Mouse (Mus musculus) kidney, embryonic 14.5 days (tissue): ENCODE results near the gene Galnt18. TPM values are rescaled to one million over a fixed set of nuclear protein-coding genes. Genes with fewer than 3 reads are reported as not detected.

Experiments
- ATAC-seq: fragments of 200-750 bp; cut with Nextera tagmentation; 2 replicates; pipeline ENCODE4 v1.8.0; 2017; ENCODE audit warnings: moderate number of reproducible peaks, mild to moderate bottlenecking, moderate TSS enrichment, moderate library complexity; ENCODE audit not compliant: low FRiP score, low TSS enrichment
- H3K27ac ChIP-seq: fragments of 300-500 bp; sonication (generic); 2 replicates; pipeline ENCODE4 v1.5.1; 2014; ENCODE audit warnings: low read depth, mild to moderate bottlenecking, low read length, moderate library complexity, mixed read lengths
- H3K27me3 ChIP-seq: fragments of 300-500 bp; sonication (generic); 2 replicates; pipeline ENCODE4 v1.6.1; 2014; ENCODE audit warnings: mild to moderate bottlenecking, low read length; ENCODE audit not compliant: control insufficient read depth, insufficient read depth
- H3K36me3 ChIP-seq: fragments of 300-500 bp; sonication (generic); 2 replicates; pipeline ENCODE4 v1.6.1; 2014; ENCODE audit warnings: low read length, mixed read lengths; ENCODE audit not compliant: control insufficient read depth, insufficient read depth
- H3K4me1 ChIP-seq: fragments of 300-500 bp; sonication (generic); 2 replicates; pipeline ENCODE4 v1.6.1; 2014; ENCODE audit warnings: low read length, mixed read lengths; ENCODE audit not compliant: control insufficient read depth, insufficient read depth
- H3K4me2 ChIP-seq: fragments of 300-500 bp; sonication (generic); replicated peaks from 2 replicates; pipeline ENCODE4 v1.6.1; 2014; ENCODE audit warnings: low read depth, mild to moderate bottlenecking, low read length
- H3K4me3 ChIP-seq: fragments of 300-500 bp; sonication (generic); 2 replicates; pipeline ENCODE4 v1.5.1; 2014; ENCODE audit warnings: mild to moderate bottlenecking, low read length
- H3K9ac ChIP-seq: fragments of 300-500 bp; sonication (generic); 2 replicates; pipeline ENCODE4 v1.6.1; 2014; ENCODE audit warnings: low read depth, mild to moderate bottlenecking, low read length, moderate library complexity
- H3K9me3 ChIP-seq: fragments of 300-500 bp; sonication (generic); 2 replicates; pipeline ENCODE4 v1.6.1; 2016; ENCODE audit warnings: low read length; ENCODE audit not compliant: control insufficient read depth
- WGBS: fragments of 180-500 bp; shearing (Covaris S2); extraction: QIAGEN DNeasy Blood & Tissue Kit; methylation state at CpG from one replicate; pipeline ENCODE4 v1.1.7; 2014; 5-methylcytosine and 5-hydroxymethylcytosine counted together
- polyA plus RNA-seq: library from polyadenylated mRNA; unstranded; fragments of >200 nt; fragmentation: Nextera tagmentation; extraction: Ambion mirVana; gene quantifications from 2 replicates; pipeline ENCODE4 v1.2.1, GENCODE M21; 2014

Gene Galnt18
- polyA plus RNA-seq, 1 experiment from 2014 or later: 17.8 TPM

- 79% methylated on average over 5 of the region's 5 CpGs for WGBS
- no peaks in the 10 kb centered on the region for H3K36me3 ChIP-seq
- no peaks in the 10 kb centered on the region for H3K27me3 ChIP-seq
- no peak overlapping the region for H3K4me3 ChIP-seq
- no peak overlapping the region for H3K27ac ChIP-seq
- no peak overlapping the region for H3K9ac ChIP-seq
- no peaks in the 10 kb centered on the region for H3K9me3 ChIP-seq
- H3K4me2 ChIP-seq: no peak overlapping the region
- ATAC-seq: no peak
- H3K4me1 ChIP-seq: no peaks in the 10 kb centered on the region
Measured at GRCm38 (mm10) chr7:111589506-111590125, 190.2 kb downstream of the Galnt18 start.

- Histone ChIP-seq H3K4me1 (no peaks in the 10 kb centered on the region), H3K27ac (no peak overlapping the region), H3K4me2 (no peak overlapping the region), H3K9me3 (no peaks in the 10 kb centered on the region), H3K4me3 (no peak overlapping the region), H3K27me3 (no peaks in the 10 kb centered on the region), H3K9ac (no peak overlapping the region), H3K36me3 (no peaks in the 10 kb centered on the region)
- 31% methylated on average over 4 of the region's 4 CpGs for WGBS
- ATAC-seq: no peak
Measured at GRCm38 (mm10) chr7:111588291-111588781, 191.4 kb downstream of the Galnt18 start.

DNA sequence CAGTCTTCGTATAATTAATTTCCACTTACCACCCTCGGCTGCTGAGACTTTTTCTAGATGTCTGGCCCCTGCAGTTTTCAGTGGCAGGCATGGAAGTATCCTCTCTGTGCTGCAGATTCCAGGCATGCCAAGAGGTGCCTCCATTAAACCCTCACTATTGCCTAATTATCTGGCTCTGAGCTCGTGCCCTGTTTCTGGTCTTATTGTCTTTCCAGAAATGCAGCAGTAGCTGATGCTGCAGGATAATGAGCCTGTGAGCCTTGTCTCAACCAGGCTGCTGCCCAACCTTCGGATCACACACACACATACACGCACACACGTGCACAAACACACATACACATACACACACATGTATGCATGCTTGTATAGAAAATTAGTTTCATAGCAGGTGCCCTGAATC, 199.2 kb downstream of the Galnt18 start:
- Histone ChIP-seq H3K36me3 (no peaks in the 10 kb centered on the region), H3K4me1 (no peaks in the 10 kb centered on the region), H3K4me3 (no peak overlapping the region), H3K4me2 (no peak overlapping the region), H3K27ac (no peak overlapping the region), H3K27me3 (no peaks in the 10 kb centered on the region), H3K9me3 (no peaks in the 10 kb centered on the region), H3K9ac (no peak overlapping the region)
- no peak for ATAC-seq
- 72% methylated on average over 6 of the region's 6 CpGs for WGBS

GRCm38 (mm10) chr7:111575096-111575495, 204.7 kb downstream of the Galnt18 start:
- WGBS: 62% methylated on average over 2 of the region's 2 CpGs
- Histone ChIP-seq H3K4me3 (no peak overlapping the region), H3K27ac (no peak overlapping the region), H3K4me1 (no peaks in the 10 kb centered on the region), H3K36me3 (no peaks in the 10 kb centered on the region), H3K4me2 (no peak overlapping the region), H3K27me3 (no peaks in the 10 kb centered on the region), H3K9ac (no peak overlapping the region), H3K9me3 (no peaks in the 10 kb centered on the region)
- ATAC-seq: no peak

DNA sequence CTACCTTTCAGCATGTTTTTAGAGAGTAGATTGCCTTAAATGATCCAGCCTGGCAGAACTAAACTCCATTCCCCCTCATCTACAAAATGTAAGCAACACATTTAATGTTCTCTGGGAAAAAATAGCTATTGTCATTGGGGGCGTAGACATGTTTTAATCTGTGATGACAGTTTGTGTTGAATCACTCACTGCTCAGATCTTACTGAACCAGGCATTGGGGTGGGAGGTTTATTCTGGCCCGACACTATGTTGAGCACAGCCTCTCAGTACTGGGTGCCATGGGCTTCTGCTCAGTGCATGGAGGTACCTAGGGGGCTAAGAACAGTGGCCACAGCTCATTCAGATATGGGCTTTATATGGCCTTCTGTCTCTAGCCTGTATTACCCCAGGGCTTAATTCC, 207.4 kb downstream of the Galnt18 start:
- no peaks in the 10 kb centered on the region for H3K4me1 ChIP-seq
- no peaks in the 10 kb centered on the region for H3K36me3 ChIP-seq
- no peaks in the 10 kb centered on the region for H3K27me3 ChIP-seq
- no peak overlapping the region for H3K4me3 ChIP-seq
- ATAC-seq: no peak
- no peak overlapping the region for H3K4me2 ChIP-seq
- no peaks in the 10 kb centered on the region for H3K9me3 ChIP-seq
- no peak overlapping the region for H3K9ac ChIP-seq
- no peak overlapping the region for H3K27ac ChIP-seq
- 91% methylated on average over 2 of the region's 2 CpGs for WGBS

DNA sequence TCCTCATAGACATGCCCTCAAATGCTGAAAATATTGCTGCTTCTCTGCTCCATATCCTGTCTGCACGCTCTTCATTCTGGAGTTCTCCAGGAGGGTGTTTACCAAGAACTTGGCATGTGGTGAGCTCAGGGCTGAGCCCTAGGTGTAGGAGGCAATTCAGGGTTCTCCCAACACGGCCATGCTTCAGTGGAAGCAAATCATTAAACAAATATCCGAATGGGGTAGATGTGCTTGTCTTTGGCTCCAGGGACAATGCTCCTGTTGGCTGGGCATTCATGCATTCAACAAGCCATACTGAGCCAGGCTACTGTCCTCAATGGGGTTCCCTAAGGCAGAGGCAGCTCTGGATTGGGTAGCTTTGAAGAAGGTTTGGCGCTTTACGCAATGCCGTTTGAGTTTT, 212.9 kb downstream of the Galnt18 start:
- WGBS: 63% methylated on average over 6 of the region's 6 CpGs
- Histone ChIP-seq H3K27me3 (no peaks in the 10 kb centered on the region), H3K4me1 (no peaks in the 10 kb centered on the region), H3K4me3 (no peak overlapping the region), H3K9me3 (peaks cover 3% of the 10 kb centered on the region; the same call in 1 of the 2 replicates), H3K9ac (no peak overlapping the region), H3K4me2 (no peak overlapping the region), H3K27ac (no peak overlapping the region), H3K36me3 (no peaks in the 10 kb centered on the region)
- ATAC-seq: no peak

GRCm38 (mm10) chr7:111563316-111564110, 216.3 kb downstream of the Galnt18 start:
- H3K36me3 ChIP-seq: no peaks in the 10 kb centered on the region
- H3K27me3 ChIP-seq: no peaks in the 10 kb centered on the region
- H3K9me3 ChIP-seq: peaks cover 3% of the 10 kb centered on the region; the same call in 1 of the 2 replicates
- WGBS: 72% methylated on average over 9 of the region's 9 CpGs
- H3K4me3 ChIP-seq: no peak overlapping the region
- ATAC-seq: no peak
- no peak overlapping the region for H3K4me2 ChIP-seq
- H3K27ac ChIP-seq: no peak overlapping the region
- no peaks in the 10 kb centered on the region for H3K4me1 ChIP-seq
- H3K9ac ChIP-seq: no peak overlapping the region

DNA sequence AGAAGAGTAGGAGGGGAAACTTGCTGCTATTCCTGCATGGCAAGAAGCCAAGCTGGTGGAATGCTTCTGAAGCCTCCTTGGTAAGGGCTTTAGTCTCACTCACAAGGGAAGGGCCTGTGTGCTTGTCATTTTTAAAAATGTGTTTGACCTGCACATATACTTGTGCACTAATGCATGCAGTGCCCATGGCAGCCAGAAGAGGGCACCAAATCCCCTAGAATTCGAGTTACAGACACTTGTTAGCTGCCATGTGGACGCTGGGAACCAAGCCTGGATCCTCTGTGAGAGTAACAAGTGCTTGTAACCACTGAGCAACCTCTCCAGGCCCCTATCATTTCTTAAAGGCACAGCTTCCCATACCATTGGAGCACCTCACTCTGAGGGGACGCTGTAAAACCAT, 219.7 kb downstream of the Galnt18 start:
- ATAC-seq: no peak
- Histone ChIP-seq H3K4me3 (no peak overlapping the region), H3K4me2 (no peak overlapping the region), H3K36me3 (no peaks in the 10 kb centered on the region), H3K27ac (no peak overlapping the region), H3K27me3 (no peaks in the 10 kb centered on the region), H3K9ac (no peak overlapping the region), H3K9me3 (peaks cover 3% of the 10 kb centered on the region; the same call in 1 of the 2 replicates), H3K4me1 (no peaks in the 10 kb centered on the region)
- WGBS: 86% methylated on average over 3 of the region's 3 CpGs

DNA sequence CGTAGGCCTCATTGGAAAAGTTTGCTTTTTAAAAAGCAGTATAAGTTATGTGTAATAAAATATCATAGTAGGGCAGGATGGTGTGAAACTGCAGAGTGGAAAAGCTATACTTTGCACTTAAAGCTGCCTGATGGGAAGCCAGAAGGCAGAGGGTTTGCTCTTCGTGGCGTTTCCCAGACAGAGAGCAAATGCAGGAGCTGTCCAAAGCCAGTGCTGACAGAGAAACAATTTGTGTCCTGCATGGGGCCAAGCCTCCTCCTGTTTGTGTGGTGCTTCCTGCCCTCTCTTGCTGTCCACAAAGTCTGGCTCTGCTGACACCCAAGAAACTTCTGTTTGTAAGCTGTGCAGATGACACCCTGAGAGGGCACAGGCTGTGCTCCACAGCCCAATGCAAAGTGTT, 220.8 kb downstream of the Galnt18 start:
- no peaks in the 10 kb centered on the region for H3K36me3 ChIP-seq
- H3K27me3 ChIP-seq: no peaks in the 10 kb centered on the region
- H3K4me3 ChIP-seq: no peak overlapping the region
- no peak for ATAC-seq
- H3K4me1 ChIP-seq: no peaks in the 10 kb centered on the region
- H3K4me2 ChIP-seq: no peak overlapping the region
- no peaks in the 10 kb centered on the region for H3K9me3 ChIP-seq
- H3K9ac ChIP-seq: no peak overlapping the region
- H3K27ac ChIP-seq: no peak overlapping the region
- 37% methylated on average over 3 of the region's 3 CpGs for WGBS
